12 mouse cellular contexts compared by ENCODE assay signal in genomic region chr8:93273321-93273720, GRCm38 (mm10). TPM values are rescaled to one million over a fixed set of nuclear protein-coding genes. Genes with fewer than 3 reads are reported as not detected.
DNase-seq lines count a peak whose midpoint lies in the region; TF ChIP-seq lines count a peak whose summit lies in the region.
"Had no signal": no experiment of that assay in that cellular context is flagged by ENCODE, and none has a peak within 500 bp of the region (broad histone marks: within the 10 kb centered on the region; RNA-seq: fewer than 3 reads in every experiment).

No protein-coding gene starts in this region.

- H3K4me1 ChIP-seq in heart, adult 2 months (ENCODE audit: control insufficient read depth, insufficient read depth, low read length) = no peaks in the 10 kb centered on the region; the same call in 1 of the 2 replicates
- H3K4me1 ChIP-seq: midbrain, embryonic 10.5 days; neural tube, embryonic 12.5 days had no signal

- H3K36me3 ChIP-seq in heart, adult 2 months (ENCODE audit: control insufficient read depth, insufficient read depth, low read length) = no peaks in the 10 kb centered on the region
- H3K36me3 ChIP-seq: midbrain, embryonic 10.5 days; neural tube, embryonic 12.5 days had no signal

- no peak overlapping the region for H3K27ac ChIP-seq in heart, adult 2 months
- H3K27ac ChIP-seq: midbrain, embryonic 10.5 days; neural tube, embryonic 12.5 days had no signal

- no peaks in the 10 kb centered on the region for H3K27me3 ChIP-seq in heart, adult 2 months (ENCODE audit: control insufficient read depth, insufficient read depth, low read length)
- H3K27me3 ChIP-seq: neural tube, embryonic 12.5 days had no signal

- no peak overlapping the region for H3K4me3 ChIP-seq in heart, adult 2 months
- H3K4me3 ChIP-seq: midbrain, embryonic 10.5 days; neural tube, embryonic 12.5 days had no signal

- intact Hi-C loops in heart, adult 2 months (cut with DNase I) = no loop called here

- H3K79me2 ChIP-seq in heart, adult 2 months (replicated peaks; ENCODE audit: control insufficient read depth, insufficient read depth, low read length) = no peaks in the 10 kb centered on the region

- no peak for TF ChIP-seq CTCF in heart, adult 2 months (IDR thresholded peaks at IDR 0.05)

- peak; percentile 7 to 30 for DNase-seq in heart, adult 18-20 months
- no peak for DNase-seq in heart, adult 2 months
- peak; percentile 59 for DNase-seq in right cerebral cortex, adult 18-20 months
- no peak for DNase-seq in right cerebral cortex, postnatal 10 days (ENCODE audit: low spot score in 2 of 2)
- DNase-seq in layer of hippocampus, adult 18-20 months (ENCODE audit: low spot score in 2 of 2) = peak; percentile 5 to 50
- DNase-seq in telencephalon, adult 2 months (ENCODE audit: low read depth, low spot score) = peak; percentile 85
- DNase-seq in cerebellum, adult 9-10 months = no peak
- DNase-seq in thymus, adult 18-20 months = no peak
- DNase-seq: gastrocnemius, postnatal 36 days; thymus, postnatal 14 days had no signal

- 67% methylated on average over 3 of the region's 3 CpGs for WGBS in heart, adult 2 months

- H3K9ac ChIP-seq in heart, adult 2 months (ENCODE audit: low read depth, low read length) = no peak overlapping the region
- H3K9ac ChIP-seq: neural tube, embryonic 12.5 days had no signal

- TF ChIP-seq EP300 in heart, adult 2 months (IDR thresholded peaks at IDR 0.05; ENCODE audit: insufficient read depth, low read depth, low read length) = no peak

- no peak for TF ChIP-seq POLR2A in heart, adult 2 months (IDR thresholded peaks at IDR 0.05; ENCODE audit: insufficient read depth, low read depth, low read length)

RNA-seq across cellular contexts. Expression of gene Ces1f, which starts 6.2 kb away (rescaled TPM):
- total RNA-seq in heart, adult 18-20 months (2021) = 1 to 10 TPM in 1 of 2 experiments, under 1 TPM in 1; 0.50 to 3.3 TPM
- 1 to 10 TPM in 1 of 2 experiments, under 1 TPM in 1; 0.37 to 1.2 TPM for total RNA-seq in heart, adult 2 months (2021)
- polyA plus RNA-seq in heart, adult 2 months (2012; rRNA removed) = 1.5 and 2.5 TPM in 2 replicates
- total RNA-seq in layer of hippocampus, adult 18-20 months (2021) = not detected
- polyA plus RNA-seq: midbrain, embryonic 10.5 days; neural tube, embryonic 12.5 days had no signal

RNA-seq across cellular contexts. Expression of gene Ces1e, which starts 43.9 kb away (rescaled TPM):
- under 1 TPM; 0.67 to 0.97 TPM for total RNA-seq in heart, adult 18-20 months (2021)
- total RNA-seq in heart, adult 2 months (2021) = 1 to 10 TPM in 1 of 2 experiments, under 1 TPM in 1; 0.50 to 1.1 TPM
- 0.84 and 1.8 TPM in 2 replicates for polyA plus RNA-seq in heart, adult 2 months (2012; rRNA removed)
- total RNA-seq in layer of hippocampus, adult 18-20 months (2021) = not detected
- polyA plus RNA-seq: midbrain, embryonic 10.5 days; neural tube, embryonic 12.5 days had no signal

Comparison
In these comparisons a context has a peak if more than half of its experiments do, and no peak if none do; other contexts are left out.
1. DNase-seq: peak in heart, adult 18-20 months (2 of 2), right cerebral cortex, adult 18-20 months (single experiment), layer of hippocampus, adult 18-20 months (2 of 2) and telencephalon, adult 2 months (single experiment); none in heart, adult 2 months (0 of 2), right cerebral cortex, postnatal 10 days (0 of 2), cerebellum, adult 9-10 months (single experiment) and thymus, adult 18-20 months (0 of 2).